Mouse (Mus musculus): Measurements from ENCODE around the gene Cd4. TPM values are rescaled to one million over a fixed set of nuclear protein-coding genes. Genes with fewer than 3 reads are reported as not detected.
A peak's percentile ranks its signal among the peaks of the same experiment; 100 is the strongest.

The Cd4 gene
- polyA plus RNA-seq, 1 experiment from 2014 or later, result 0.06 TPM

DNA sequence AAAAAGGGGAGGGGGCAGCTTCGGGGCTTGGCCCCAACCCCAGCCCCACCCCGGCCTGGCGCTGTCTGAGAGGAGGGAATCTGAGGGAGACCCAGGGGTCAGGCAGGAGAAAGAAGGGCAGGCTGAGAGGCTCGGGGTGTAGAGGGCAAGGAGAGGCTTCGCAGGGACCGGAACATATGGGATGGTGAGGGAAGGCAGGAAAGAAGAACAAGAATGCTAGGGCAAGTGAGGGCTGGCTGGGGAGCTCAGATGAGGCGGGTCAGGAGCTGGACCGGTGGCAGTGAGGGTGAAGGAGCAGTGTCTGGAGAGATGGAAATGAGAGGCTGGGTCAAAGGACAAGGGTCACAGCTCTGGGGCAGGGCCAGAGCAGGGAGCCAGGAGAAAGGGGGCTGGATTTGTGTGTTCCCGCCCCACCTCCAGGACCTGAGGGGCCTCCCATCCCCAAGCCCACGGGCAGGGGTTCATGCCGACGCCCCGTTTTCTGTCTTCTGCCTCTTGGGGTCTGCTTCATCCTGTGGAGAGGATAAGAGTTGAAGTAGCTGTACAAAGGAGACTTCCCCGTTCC is 25.8 kb upstream of the Cd4 start:
- Histone ChIP-seq H3K36me3 (peaks cover 21% of the 10 kb centered on the region), H3K27me3 (peaks cover 14% of the 10 kb centered on the region), H3K9me3 (replicated peaks) (no peaks in the 10 kb centered on the region), H3K4me2 (replicated peaks) (peak overlapping the region; percentile 100; the same call in 1 of the 2 replicates), H3K9ac (peak overlapping the region; percentile 49; the same call in 1 of the 2 replicates), H3K27ac (peak overlapping the region; percentile 100), H3K4me1 (peaks cover 47% of the 10 kb centered on the region), H3K4me3 (no peak overlapping the region)
- no peak for ATAC-seq (ENCODE audit: low FRiP score)
- WGBS, result 56% methylated on average over 14 of the region's 14 CpGs

DNA sequence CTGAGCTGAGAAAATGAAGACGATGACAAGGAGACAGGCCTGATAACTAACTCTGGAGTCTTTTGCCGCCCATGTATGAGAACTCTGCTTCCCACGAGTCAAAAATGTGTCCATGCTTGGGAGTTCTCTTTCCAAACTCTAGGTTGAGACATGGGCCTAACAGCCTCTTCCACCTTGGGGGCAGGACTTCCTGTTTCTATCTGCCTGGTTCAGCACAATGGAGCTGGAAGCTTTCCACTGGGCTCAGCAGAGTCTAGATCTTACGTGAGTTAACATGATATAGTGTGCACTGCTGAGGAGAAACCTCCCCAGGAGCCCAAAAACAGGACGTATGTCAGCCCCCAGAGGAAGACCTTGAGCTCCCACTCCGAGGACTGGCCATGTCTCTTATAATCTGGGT is 25.2 kb upstream of the Cd4 start:
- H3K4me2 ChIP-seq (replicated peaks), result no peak overlapping the region
- H3K4me3 ChIP-seq, result no peak overlapping the region
- peaks cover 18% of the 10 kb centered on the region for H3K27me3 ChIP-seq
- H3K9me3 ChIP-seq (replicated peaks), result no peaks in the 10 kb centered on the region
- ATAC-seq (ENCODE audit: low FRiP score), result no peak
- peaks cover 42% of the 10 kb centered on the region for H3K4me1 ChIP-seq
- peak overlapping the region; percentile 100; the same call in 1 of the 2 replicates for H3K27ac ChIP-seq
- H3K36me3 ChIP-seq, result peaks cover 21% of the 10 kb centered on the region
- WGBS, result 72% methylated on average over 6 of the region's 6 CpGs
- no peak overlapping the region for H3K9ac ChIP-seq

DNA sequence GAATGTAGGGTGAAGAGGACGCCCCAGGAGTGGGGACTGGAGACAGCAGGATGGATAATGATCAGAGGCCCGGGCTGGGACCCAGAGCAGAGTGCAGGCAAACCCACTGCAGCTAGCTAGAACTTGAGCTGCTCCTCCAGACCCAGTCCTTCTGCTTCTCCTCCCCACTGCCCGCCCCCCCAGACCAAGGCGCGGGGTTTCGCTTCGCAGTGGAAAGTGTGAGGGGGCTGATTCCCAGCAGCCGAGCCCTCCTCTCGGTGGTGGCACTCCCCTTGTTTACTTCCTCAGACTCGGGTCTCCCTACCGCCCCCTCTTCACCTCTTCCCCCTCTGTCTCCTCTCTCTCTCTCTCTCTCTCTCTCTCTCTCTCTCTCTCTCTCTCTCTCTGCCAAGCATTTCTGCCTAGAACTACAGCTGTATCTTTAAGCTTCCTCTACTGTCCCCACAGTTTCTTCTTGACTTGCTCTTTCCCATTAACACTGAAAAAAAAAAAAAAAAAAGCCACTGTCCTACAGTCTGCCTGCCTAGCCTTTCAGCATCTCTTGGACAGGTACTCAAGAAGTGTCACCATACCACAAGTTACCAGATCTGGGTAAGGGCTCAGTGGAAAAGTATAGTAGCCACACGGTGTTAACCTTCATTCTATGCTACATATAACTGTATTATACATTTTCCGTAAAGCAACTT is 23.7 kb upstream of the Cd4 start, which contains the start of gene Lag3:
Lag3 (minus strand) TSS at position 173 of the 686 bp plus-strand sequence.
- no peak within 1 kb of the TSS for H3K4me3 ChIP-seq
- H3K9ac ChIP-seq, result peak within 1 kb of the TSS; percentile 43; the same call in 1 of the 2 replicates
- peak within 1 kb of the TSS; percentile 7; the same call in 1 of the 2 replicates for H3K27ac ChIP-seq
- no peak for ATAC-seq (ENCODE audit: low FRiP score)
- no peaks in the 10 kb centered on the region for H3K9me3 ChIP-seq (replicated peaks)
- peak within 1 kb of the TSS; percentile 26; the same call in 1 of the 2 replicates for H3K4me2 ChIP-seq (replicated peaks)
- WGBS, result 23% methylated on average over 12 of the region's 13 CpGs
- H3K36me3 ChIP-seq, result peaks cover 21% of the 10 kb centered on the region
- peaks cover 20% of the 10 kb centered on the region for H3K27me3 ChIP-seq
- peaks cover 40% of the 10 kb centered on the region for H3K4me1 ChIP-seq

DNA sequence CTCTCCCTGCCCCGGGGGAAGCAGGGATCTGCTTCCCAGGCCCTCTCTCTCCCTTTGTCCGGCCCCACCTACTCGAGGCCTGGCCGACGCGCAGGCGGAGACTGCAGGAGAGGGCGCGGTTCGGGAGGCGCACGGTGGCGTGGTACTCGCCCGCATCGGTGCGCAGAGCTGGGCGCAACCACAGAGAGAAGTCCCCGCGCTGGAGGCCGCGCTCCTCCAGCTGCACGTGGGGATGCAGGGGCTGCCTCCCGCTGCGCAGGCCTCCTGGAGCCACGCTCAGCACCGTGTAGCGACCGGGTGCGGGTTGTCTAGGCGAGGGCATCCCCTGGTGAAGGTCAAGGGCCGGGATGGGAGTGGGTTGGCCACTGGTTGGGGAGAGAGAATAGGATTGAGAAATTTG is 22.0 kb upstream of the Cd4 start:
- Histone ChIP-seq H3K4me2 (replicated peaks) (peak overlapping the region; percentile 43), H3K4me1 (peaks cover 34% of the 10 kb centered on the region), H3K9me3 (replicated peaks) (no peaks in the 10 kb centered on the region), H3K4me3 (0 out of 2 replicates have a peak overlapping the region, but pooled peaks have one; percentile 15), H3K36me3 (peaks cover 21% of the 10 kb centered on the region), H3K9ac (peak overlapping the region; percentile 61), H3K27ac (0 out of 2 replicates have a peak overlapping the region, but pooled peaks have one; percentile 55), H3K27me3 (peaks cover 20% of the 10 kb centered on the region)
- ATAC-seq (ENCODE audit: low FRiP score), result 0 out of 2 replicates have a peak, but pooled peaks have one; percentile 8
- 1% methylated on average over 32 of the region's 32 CpGs for WGBS

DNA sequence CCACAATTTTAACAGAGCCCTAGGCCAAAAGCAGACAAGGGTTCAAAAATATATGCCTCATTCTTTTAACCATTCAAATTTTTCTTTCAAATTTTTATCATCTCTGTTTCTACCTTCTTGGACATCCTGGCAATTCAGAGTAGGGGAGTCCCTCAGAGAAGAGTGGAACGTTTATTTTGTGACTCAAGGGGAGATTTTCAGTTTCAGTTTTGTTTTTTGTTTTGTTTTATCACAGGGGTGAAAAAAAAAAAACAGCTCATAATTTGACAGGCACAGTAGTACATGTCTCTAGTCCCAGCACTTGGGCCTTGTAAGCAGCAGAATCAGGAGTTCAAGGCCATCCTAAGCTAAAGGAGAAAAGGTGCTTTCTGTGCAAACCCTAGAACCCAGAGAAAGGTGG is 19.7 kb upstream of the Cd4 start:
- Histone ChIP-seq H3K36me3 (no peaks in the 10 kb centered on the region), H3K27ac (no peak overlapping the region), H3K4me1 (peaks cover 26% of the 10 kb centered on the region), H3K27me3 (peaks cover 20% of the 10 kb centered on the region), H3K9ac (no peak overlapping the region), H3K4me3 (no peak overlapping the region), H3K4me2 (replicated peaks) (no peak overlapping the region), H3K9me3 (replicated peaks) (no peaks in the 10 kb centered on the region)
- 87% methylated on average over 1 of the region's 1 CpGs for WGBS
- ATAC-seq (ENCODE audit: low FRiP score), result no peak

DNA sequence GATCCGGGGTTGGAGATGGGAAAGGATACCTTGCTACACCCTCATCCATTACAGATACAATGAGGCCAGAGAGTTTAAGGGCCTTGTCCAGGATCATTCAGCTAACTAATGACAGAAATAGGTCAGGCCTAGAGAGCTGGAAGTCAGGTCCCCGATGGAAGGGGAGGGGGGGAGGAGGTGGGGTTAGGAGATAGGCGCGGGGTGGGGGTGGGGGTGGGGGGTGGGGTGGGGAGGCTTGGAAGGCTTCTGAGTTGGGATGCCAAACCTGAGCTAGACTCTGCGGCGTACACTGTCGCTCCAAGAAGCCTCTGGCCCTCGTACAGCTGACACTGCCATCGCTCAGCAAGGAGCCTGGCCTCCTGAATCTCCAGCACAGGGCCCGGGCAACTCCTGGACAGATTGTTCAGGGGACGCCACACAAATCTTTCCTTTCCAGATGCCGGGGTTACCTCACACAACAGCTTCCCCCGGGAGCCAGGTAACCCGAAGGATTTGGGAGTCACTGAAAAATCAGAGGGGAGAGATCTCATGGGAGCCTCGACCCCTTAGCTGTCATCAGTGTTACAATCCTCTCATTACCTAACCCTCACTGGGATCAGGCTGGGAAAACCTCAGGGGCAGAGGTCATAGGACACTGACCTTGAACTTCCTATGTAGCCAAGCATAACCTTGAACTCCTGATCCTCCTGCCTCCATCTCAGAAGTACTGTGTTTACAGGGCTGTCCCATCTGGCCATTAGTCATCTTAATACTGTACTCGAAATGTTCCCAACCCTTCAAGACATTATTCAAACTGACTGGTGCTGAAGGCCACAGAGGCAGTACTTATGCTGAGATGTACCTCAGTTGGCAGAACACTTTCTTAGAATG is 17.2 kb upstream of the Cd4 start:
- peak; percentile 12; the same call in 1 of the 2 replicates for ATAC-seq (ENCODE audit: low FRiP score)
- WGBS, result 32% methylated on average over 16 of the region's 16 CpGs

DNA sequence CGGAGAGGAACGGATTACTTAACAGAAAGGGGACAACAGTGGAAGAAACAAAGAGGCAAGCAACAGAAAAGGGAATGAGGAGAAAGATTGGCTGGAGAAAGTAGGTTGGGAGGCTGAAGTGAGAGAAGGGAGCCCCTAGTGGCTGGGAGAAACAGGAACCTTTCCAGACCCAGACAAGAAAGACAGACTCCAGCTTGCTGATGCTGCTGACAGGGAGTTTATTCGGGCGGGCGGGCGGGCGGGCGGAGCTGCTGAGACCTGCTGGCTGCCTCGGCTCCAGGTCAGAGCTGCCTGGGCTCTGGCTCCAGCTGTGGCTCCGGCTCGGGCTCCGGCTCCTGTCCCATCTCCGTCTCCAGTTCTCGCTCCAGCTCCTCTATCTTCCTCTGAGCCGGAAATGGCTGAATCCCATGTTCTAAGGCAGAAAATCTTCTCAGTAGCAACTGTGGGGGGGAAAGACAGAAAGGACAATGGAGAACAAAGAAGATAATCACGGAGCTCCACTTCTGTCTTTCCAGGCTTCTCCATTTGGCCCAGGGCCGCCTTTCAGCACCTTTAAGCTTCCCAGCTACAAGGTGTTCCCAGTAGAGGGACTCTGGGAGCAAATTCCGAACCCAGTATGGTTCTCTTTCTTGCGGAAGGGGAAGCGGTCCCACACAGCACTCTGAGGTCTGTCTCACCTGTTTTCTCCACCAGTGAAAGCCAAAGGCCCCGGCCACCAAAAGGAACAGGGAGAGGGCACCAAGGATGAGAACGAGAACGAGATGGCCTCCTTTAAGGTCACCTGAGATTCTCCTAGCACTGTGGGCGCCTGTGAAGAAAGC is 16.4 kb upstream of the Cd4 start:
- no peaks in the 10 kb centered on the region for H3K36me3 ChIP-seq
- no peaks in the 10 kb centered on the region for H3K9me3 ChIP-seq (replicated peaks)
- peak overlapping the region; percentile 69 for H3K9ac ChIP-seq
- H3K27ac ChIP-seq, result peak overlapping the region; percentile 99
- H3K4me1 ChIP-seq, result peaks cover 15% of the 10 kb centered on the region
- H3K4me3 ChIP-seq, result peak overlapping the region; percentile 37
- 7% methylated on average over 24 of the region's 24 CpGs for WGBS
- ATAC-seq (ENCODE audit: low FRiP score), result peak; percentile 79
- 0 out of 2 replicates have a peak, but pooled peaks cover 6% of the 10 kb centered on the region for H3K27me3 ChIP-seq
- H3K4me2 ChIP-seq (replicated peaks), result peak overlapping the region; percentile 66

More for the DNA sequence above, 17.2 kb upstream of the Cd4 start:
- no peaks in the 10 kb centered on the region for H3K9me3 ChIP-seq (replicated peaks)
- H3K4me3 ChIP-seq, result 0 out of 2 replicates have a peak overlapping the region, but pooled peaks have one; percentile 37
- peak overlapping the region; percentile 99 for H3K27ac ChIP-seq
- H3K9ac ChIP-seq, result peak overlapping the region; percentile 69
- H3K4me2 ChIP-seq (replicated peaks), result peak overlapping the region; percentile 66
- no peaks in the 10 kb centered on the region for H3K36me3 ChIP-seq
- peaks cover 23% of the 10 kb centered on the region for H3K4me1 ChIP-seq
- H3K27me3 ChIP-seq, result peaks cover 15% of the 10 kb centered on the region

DNA sequence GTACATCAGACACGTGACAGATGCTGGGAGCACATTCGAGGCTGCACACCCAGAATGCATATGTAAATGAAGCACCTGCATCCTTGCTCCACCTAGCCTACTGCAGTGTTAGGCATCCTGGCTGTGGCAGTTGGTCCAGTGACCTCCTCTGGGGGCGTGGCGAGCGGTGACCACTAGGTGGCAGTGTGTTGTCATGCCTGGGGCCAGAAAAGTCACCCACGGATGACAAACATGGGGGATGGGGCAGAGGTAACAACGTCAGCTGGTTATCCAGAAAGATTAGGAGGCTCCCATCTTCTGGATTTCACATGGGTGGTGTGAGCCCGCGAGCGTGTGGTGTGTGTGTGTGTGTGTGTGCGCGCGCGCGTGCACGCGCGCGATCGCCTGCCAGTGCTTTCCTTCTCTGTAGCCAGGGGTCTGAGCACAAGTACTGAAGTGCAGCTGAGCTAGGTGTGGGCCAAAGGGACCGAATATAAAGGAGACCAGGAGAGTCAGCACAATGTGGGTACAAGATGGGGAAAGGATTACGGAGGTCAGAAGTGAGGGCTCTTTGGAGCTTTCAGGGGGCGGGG is 15.6 kb upstream of the Cd4 start:
- Histone ChIP-seq H3K4me1 (peaks cover 15% of the 10 kb centered on the region), H3K4me2 (replicated peaks) (peak overlapping the region; percentile 66), H3K9me3 (replicated peaks) (no peaks in the 10 kb centered on the region), H3K4me3 (peak overlapping the region; percentile 37), H3K36me3 (no peaks in the 10 kb centered on the region), H3K27ac (peak overlapping the region; percentile 99), H3K27me3 (0 out of 2 replicates have a peak, but pooled peaks cover 6% of the 10 kb centered on the region), H3K9ac (peak overlapping the region; percentile 69)
- 0% methylated on average over 23 of the region's 23 CpGs for WGBS
- peak; percentile 89 for ATAC-seq (ENCODE audit: low FRiP score)

DNA sequence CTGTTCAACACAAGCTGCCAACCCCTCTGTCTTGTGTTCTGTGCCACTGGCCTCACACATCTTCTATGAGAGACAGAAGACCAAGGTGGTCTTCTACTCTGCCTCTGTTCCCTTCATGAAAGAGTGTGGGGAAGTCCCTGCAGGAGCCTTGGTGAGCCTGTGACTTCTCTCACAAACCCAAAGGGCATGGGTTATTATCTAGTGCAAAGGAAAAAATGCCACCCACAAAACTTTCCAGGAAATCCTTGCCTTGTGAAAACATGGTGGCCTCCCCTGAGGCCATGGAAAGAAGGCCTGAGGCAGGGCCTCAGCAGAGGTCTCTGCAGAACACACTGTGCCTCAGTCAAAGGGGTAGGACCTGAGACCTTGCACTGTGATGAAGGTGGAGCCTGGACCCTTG is 13.8 kb upstream of the Cd4 start:
- H3K27ac ChIP-seq, result no peak overlapping the region
- no peaks in the 10 kb centered on the region for H3K36me3 ChIP-seq
- H3K4me1 ChIP-seq, result peaks cover 15% of the 10 kb centered on the region
- H3K9ac ChIP-seq, result no peak overlapping the region
- no peak overlapping the region for H3K4me2 ChIP-seq (replicated peaks)
- H3K9me3 ChIP-seq (replicated peaks), result no peaks in the 10 kb centered on the region
- no peaks in the 10 kb centered on the region for H3K27me3 ChIP-seq
- ATAC-seq (ENCODE audit: low FRiP score), result no peak
- H3K4me3 ChIP-seq, result no peak overlapping the region

DNA sequence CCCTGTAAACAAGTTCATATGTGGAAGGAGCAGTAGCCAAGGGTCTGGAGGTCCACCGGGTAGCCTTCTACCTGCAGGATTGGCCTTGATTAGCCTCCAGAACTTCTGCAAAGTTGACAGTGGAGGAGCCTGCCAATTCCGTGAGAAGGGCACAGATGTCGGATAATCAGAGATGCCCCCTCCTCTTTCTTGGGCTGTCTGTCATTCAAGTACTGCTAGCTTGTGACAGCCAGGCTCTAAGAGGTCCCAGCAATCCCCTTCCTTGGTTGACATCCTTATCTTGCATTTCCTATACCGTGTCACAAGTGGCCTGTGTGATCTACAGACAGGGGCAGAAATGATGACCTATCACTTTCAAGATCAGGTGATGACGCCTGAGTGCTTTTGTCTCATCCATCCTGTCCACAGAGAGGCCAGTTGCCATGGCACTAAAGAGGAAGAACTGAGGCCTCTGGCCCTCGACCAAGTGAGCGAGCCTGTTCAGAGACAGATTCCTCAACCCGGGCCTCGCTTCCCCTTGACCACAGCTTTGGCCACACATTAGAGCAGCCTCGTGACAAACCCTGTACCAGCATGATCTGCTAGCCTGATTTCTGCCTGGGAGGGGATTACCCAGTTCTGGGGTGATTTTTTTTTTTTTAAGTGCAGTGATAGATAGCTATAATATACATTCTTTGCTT is 12.9 kb upstream of the Cd4 start:
- no peak overlapping the region for H3K27ac ChIP-seq
- 55% methylated on average over 10 of the region's 10 CpGs for WGBS
- H3K4me2 ChIP-seq (replicated peaks), result no peak overlapping the region
- no peaks in the 10 kb centered on the region for H3K27me3 ChIP-seq
- ATAC-seq (ENCODE audit: low FRiP score), result no peak
- no peaks in the 10 kb centered on the region for H3K36me3 ChIP-seq
- H3K9me3 ChIP-seq (replicated peaks), result no peaks in the 10 kb centered on the region
- no peak overlapping the region for H3K9ac ChIP-seq
- peaks cover 15% of the 10 kb centered on the region for H3K4me1 ChIP-seq
- no peak overlapping the region for H3K4me3 ChIP-seq

Measured in hindbrain, embryonic 12.5 days (tissue).